Mouse (Mus musculus) CH12.LX (cell line): ENCODE data around the gene Gm10643. TPM values are rescaled to one million over a fixed set of nuclear protein-coding genes. Genes with fewer than 3 reads are reported as not detected.

ENCODE experiments used
- DNase-seq: peaks from one replicate; pipeline ENCODE4 v3.0.0-alpha.2; 2013; ENCODE audit errors: extremely low read depth
- H3K27ac ChIP-seq: 2 replicates; pipeline ENCODE4 v1.5.1; 2012; ENCODE audit warnings: low read depth, mild to moderate bottlenecking, control low read depth, moderate library complexity; ENCODE audit not compliant: insufficient read depth
- H3K27me3 ChIP-seq: replicated peaks from 2 replicates; pipeline ENCODE3; 2012; ENCODE audit warnings: inconsistent platforms
- H3K36me3 ChIP-seq, 2 experiments: replicated peaks in 1 of 2; 2 replicates each; pipeline versions ENCODE3 to v1.6.1; 2012; ENCODE audit warnings: inconsistent platforms in 1 of 2, low read length in 1 of 2, mild to moderate bottlenecking in 1 of 2, mixed read lengths in 1 of 2, moderate library complexity in 1 of 2; ENCODE audit not compliant: control insufficient read depth in 1 of 2, insufficient read depth in 1 of 2
- H3K4me1 ChIP-seq, 2 experiments: 2 replicates each; pipeline ENCODE4 v1.6.1; 2012; ENCODE audit warnings: inconsistent platforms in 1 of 2, moderate library complexity in 1 of 2; ENCODE audit not compliant: insufficient read depth in 2 of 2, control insufficient read depth in 1 of 2
- H3K4me2 ChIP-seq: 2 replicates; pipeline ENCODE4 v1.6.1; 2012; ENCODE audit warnings: low read depth, mild to moderate bottlenecking, control low read depth; ENCODE audit not compliant: poor library complexity, insufficient read depth, severe bottlenecking
- H3K4me3 ChIP-seq, 3 experiments: fragments of 150-350 bp in 1 of 3; sonication (generic) in 1 of 3; replicated peaks in 1 of 3; 2 replicates each; pipeline versions ENCODE3 to v1.5.1; 2011 to 2012; ENCODE audit warnings: low read depth in 2 of 3, low read length in 2 of 3, mild to moderate bottlenecking in 2 of 3, moderate library complexity in 2 of 3, control low read depth in 1 of 3, improper control_type of control experiment in 1 of 3, inconsistent platforms in 1 of 3, mixed read lengths in 1 of 3; ENCODE audit not compliant: poor library complexity in 1 of 3
- H3K79me2 ChIP-seq: replicated peaks from 2 replicates; pipeline ENCODE4 v1.6.1; 2012; ENCODE audit warnings: mild to moderate bottlenecking, moderate library complexity; ENCODE audit not compliant: control insufficient read depth, poor library complexity, insufficient read depth, severe bottlenecking; ENCODE audit errors: extremely low read depth
- H3K9ac ChIP-seq: 2 replicates; pipeline ENCODE4 v1.6.1; 2012; ENCODE audit warnings: low read depth, mild to moderate bottlenecking, control low read depth, moderate library complexity; ENCODE audit not compliant: insufficient read depth
- H3K9me3 ChIP-seq: replicated peaks from 2 replicates; pipeline ENCODE3; 2012; ENCODE audit warnings: low read length, inconsistent platforms, mixed read lengths
- BHLHE40 ChIP-seq: IDR thresholded peaks from 2 replicates; pipeline ENCODE4 v1.6.1; 2011; ENCODE audit warnings: mild to moderate bottlenecking, low read depth, low read length, improper control_type of control experiment
- CHD1 ChIP-seq: IDR thresholded peaks from 2 replicates; pipeline ENCODE4 v1.6.1; 2012; ENCODE audit warnings: low read depth, low read length, improper control_type of control experiment, inconsistent platforms
- CTCF ChIP-seq, 2 experiments: IDR thresholded peaks in 1 of 2; conservative IDR thresholded peaks in 1 of 2; 2 replicates each; pipeline ENCODE4 v1.5.1; 2011 to 2012; ENCODE audit warnings: low read depth in 2 of 2, low read length in 2 of 2, improper control_type of control experiment in 1 of 2, inconsistent platforms in 1 of 2, mild to moderate bottlenecking in 1 of 2, moderate library complexity in 1 of 2
- E2F4 ChIP-seq: IDR thresholded peaks from 2 replicates; pipeline ENCODE4 v1.6.1; 2011; ENCODE audit warnings: low read depth, low read length, improper control_type of control experiment; ENCODE audit not compliant: insufficient replicate concordance
- ELF1 ChIP-seq: IDR thresholded peaks from 2 replicates; pipeline ENCODE4 v1.6.1; 2014; ENCODE audit warnings: low read depth, mild to moderate bottlenecking, inconsistent platforms, low read length, improper control_type of control experiment
- EP300 ChIP-seq: IDR thresholded peaks from 2 replicates; pipeline ENCODE4 v1.6.1; 2011; ENCODE audit warnings: low read length, improper control_type of control experiment
- MAX ChIP-seq: IDR thresholded peaks from 2 replicates; pipeline ENCODE4 v1.6.1; 2011; ENCODE audit warnings: low read length, improper control_type of control experiment
- MAZ ChIP-seq: IDR thresholded peaks from 2 replicates; pipeline ENCODE4 v1.6.1; 2012; ENCODE audit warnings: low read depth, mild to moderate bottlenecking, inconsistent platforms, low read length, improper control_type of control experiment, moderate library complexity
- MYC ChIP-seq: IDR thresholded peaks from 2 replicates; pipeline ENCODE4 v1.6.1; 2011; ENCODE audit warnings: low read depth, mild to moderate bottlenecking, improper control_type of control experiment, low read length
- NRF1 ChIP-seq: IDR thresholded peaks from 2 replicates; pipeline ENCODE4 v1.6.1; 2014; ENCODE audit warnings: low read depth, mild to moderate bottlenecking, inconsistent platforms, low read length, improper control_type of control experiment, moderate library complexity
- RAD21 ChIP-seq: IDR thresholded peaks from 2 replicates; pipeline ENCODE4 v1.6.1; 2011; ENCODE audit warnings: low read depth, mild to moderate bottlenecking, low read length, improper control_type of control experiment, moderate library complexity
- SMC3 ChIP-seq: IDR thresholded peaks from 2 replicates; pipeline ENCODE4 v1.6.1; 2011; ENCODE audit warnings: low read depth, low read length, improper control_type of control experiment
- TBP ChIP-seq: conservative IDR thresholded peaks from 2 replicates; pipeline ENCODE4 v1.6.1; 2011; ENCODE audit warnings: low read depth, low read length, improper control_type of control experiment
- TCF12 ChIP-seq: IDR thresholded peaks from 2 replicates; pipeline ENCODE4 v1.6.1; 2014; ENCODE audit warnings: low read depth, mild to moderate bottlenecking, inconsistent platforms, low read length, improper control_type of control experiment
- USF1 ChIP-seq: IDR thresholded peaks from 2 replicates; pipeline ENCODE4 v1.6.1; 2014; ENCODE audit warnings: low read depth, mild to moderate bottlenecking, inconsistent platforms, low read length, improper control_type of control experiment
- ZC3H11A ChIP-seq: IDR thresholded peaks from 2 replicates; pipeline ENCODE4 v1.6.1; 2012; ENCODE audit warnings: low read depth, mild to moderate bottlenecking, inconsistent platforms, low read length, improper control_type of control experiment
- ZMIZ1 ChIP-seq: IDR thresholded peaks from 2 replicates; pipeline ENCODE4 v1.6.1; 2012; ENCODE audit warnings: low read depth, mild to moderate bottlenecking, inconsistent platforms, low read length, improper control_type of control experiment
- dilution Hi-C: fragments of 300-500 bp; cut with MboI; formaldehyde crosslinking; loops from 2 replicates; pipeline ENCODE4 v1.14.3; 2020; ENCODE audit warnings: low sequenced_read_pairs; ENCODE audit not compliant: extremely low pct_unique_long_range_greater_than_20kb, extremely low pct_ligation_motif_present
- in situ Hi-C: fragments of 300-500 bp; cut with MboI; formaldehyde crosslinking; loops from 3 replicates; pipeline ENCODE4 v1.14.3; 2019; ENCODE audit warnings: low sequenced_read_pairs, low pct_ligation_motif_present, low pct_unique_long_range_greater_than_20kb, mixed read lengths
- polyA plus RNA-seq: library from polyadenylated mRNA; unstranded; fragments of >175 nt; gene quantifications from 2 replicates; pipeline ENCODE4 v1.2.1, GENCODE M21; 2012; ENCODE audit warnings: low read depth; ENCODE audit not compliant: insufficient read length
- total RNA-seq, 2 experiments: library from RNA; depleted of rRNA; stranded (reverse); fragments of 300-350 nt in 1 of 2; fragments of >200 nt in 1 of 2; gene quantifications; 2 replicates each; pipeline ENCODE4 v1.2.3; 2012 to 2014

Gene Gm10643
- total and polyA plus RNA-seq, 3 experiments = 0.14 to 0.76 (median 0.42) TPM

- H3K4me3 ChIP-seq = no peak overlapping the region
- no peak overlapping the region for H3K4me2 ChIP-seq
- H3K27me3 ChIP-seq = no peaks in the 10 kb centered on the region
- in situ Hi-C loops = no loop called here
- dilution Hi-C loops = no loop called here
- H3K27ac ChIP-seq = no peak overlapping the region
- H3K9me3 ChIP-seq = no peaks in the 10 kb centered on the region
- no peak for DNase-seq
- H3K36me3 ChIP-seq = peaks cover 75 to 97% of the 10 kb centered on the region in 2 experiments
- H3K79me2 ChIP-seq = no peaks in the 10 kb centered on the region
- no peaks in the 10 kb centered on the region for H3K4me1 ChIP-seq
- no peak for TF ChIP-seq MAX
- no peak for TF ChIP-seq RAD21
- no peak for TF ChIP-seq EP300
- TF ChIP-seq TBP = no peak
- TF ChIP-seq SMC3 = no peak
- TF ChIP-seq ZMIZ1 = no peak
- no peak for TF ChIP-seq ZC3H11A
- TF ChIP-seq TCF12 = no peak
- H3K9ac ChIP-seq = no peak overlapping the region
Observed at GRCm38 (mm10) chr8:84087821-84088220, 22.9 kb upstream of the Gm10643 start.

GRCm38 (mm10) chr8:84087156-84087555 is 22.2 kb upstream of the Gm10643 start:
- H3K36me3 ChIP-seq = peaks cover 75 to 97% of the 10 kb centered on the region in 2 experiments
- TF ChIP-seq USF1 (no peak), CTCF (conservative IDR thresholded peaks at IDR 0.05 in 1 of 2, IDR thresholded peaks at IDR 0.05 in 1 of 2; ENCODE audit: low read depth in 2 of 2, low read length in 2 of 2) (no peak), ZC3H11A (no peak), ZMIZ1 (no peak), MAX (no peak), TCF12 (no peak), MAZ (no peak), MYC (no peak), ELF1 (no peak), CHD1 (no peak), NRF1 (no peak), BHLHE40 (no peak), RAD21 (no peak), TBP (no peak), E2F4 (no peak)
- in situ Hi-C loops = no loop called here

More at GRCm38 (mm10) chr8:84087156-84087555, 22.2 kb upstream of the Gm10643 start:
- H3K9ac ChIP-seq = no peak overlapping the region
- no peaks in the 10 kb centered on the region for H3K9me3 ChIP-seq
- no peaks in the 10 kb centered on the region for H3K79me2 ChIP-seq
- H3K4me2 ChIP-seq = no peak overlapping the region
- H3K27me3 ChIP-seq = no peaks in the 10 kb centered on the region
- H3K27ac ChIP-seq = no peak overlapping the region
- no peaks in the 10 kb centered on the region for H3K4me1 ChIP-seq
- no peak for DNase-seq
- no peak overlapping the region for H3K4me3 ChIP-seq
- dilution Hi-C loops = no loop called here
